9 mouse cellular contexts compared by ENCODE assay signal in the genomic region with DNA sequence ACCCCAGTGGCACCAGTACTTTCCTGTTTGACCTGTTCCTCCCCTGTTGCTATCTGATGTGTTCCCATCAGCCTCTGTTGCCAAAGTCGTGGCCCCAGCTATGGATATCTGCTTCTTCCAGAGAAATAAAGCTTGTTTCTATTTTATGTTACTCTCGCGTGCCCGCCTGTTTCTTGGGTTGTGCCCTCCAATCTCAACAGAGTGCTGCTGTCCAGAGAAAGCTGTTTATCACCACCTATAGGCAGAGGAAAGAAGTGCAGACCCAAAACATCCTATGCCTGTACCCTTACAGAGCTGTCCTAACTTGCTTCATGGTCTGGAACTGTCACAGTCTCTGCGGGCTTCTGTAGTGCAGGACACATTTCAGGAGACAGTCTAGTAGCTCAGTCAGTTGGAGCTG. TPM values are rescaled to one million over a fixed set of nuclear protein-coding genes. Genes with fewer than 3 reads are reported as not detected.
DNase-seq lines count a peak whose midpoint lies in the region; ATAC-seq and TF ChIP-seq lines count a peak whose summit lies in the region.
"Had no signal": no experiment of that assay in that cellular context is flagged by ENCODE, and none has a peak within 500 bp of the region (broad histone marks: within the 10 kb centered on the region; RNA-seq: fewer than 3 reads in every experiment).

No protein-coding gene starts in this region.

- peak; percentile 34 for DNase-seq in kidney, adult 11 months
- no peak for DNase-seq in kidney, postnatal 10 days
- DNase-seq in ES-E14 (ENCODE audit: low read depth, low spot score) = peak; percentile 53
- DNase-seq in cerebellum, postnatal 14 days = peak; percentile 72 to 74
- DNase-seq in lung, postnatal 25 days (ENCODE audit: low spot score) = peak; percentile 62
- peak; percentile 56 for DNase-seq in testis, postnatal 14 days (ENCODE audit: low spot score)
- no peak for DNase-seq in right cerebral cortex, postnatal 36 days (ENCODE audit: low spot score in 2 of 2)

- peaks cover 0 to 11% of the 10 kb centered on the region in 2 experiments; a peak in 1 of 4 replicates for H3K4me1 ChIP-seq in ES-E14 (ENCODE audit: control insufficient read depth in 2 of 2, insufficient read depth in 2 of 2, low read length in 2 of 2, poor library complexity in 1 of 2)
- H3K4me1 ChIP-seq: embryonic facial prominence, embryonic 13.5 days had no signal

- H3K9me3 ChIP-seq in ES-E14 (ENCODE audit: control insufficient read depth, insufficient read depth, low read depth, low read length) = no peaks in the 10 kb centered on the region
- H3K9me3 ChIP-seq: embryonic facial prominence, embryonic 13.5 days had no signal

- H3K9ac ChIP-seq in ES-E14 (ENCODE audit: insufficient read depth, low read depth, low read length, poor library complexity, severe bottlenecking) = no peak overlapping the region
- H3K9ac ChIP-seq: embryonic facial prominence, embryonic 13.5 days had no signal

- in situ Hi-C loops in ES-E14 (cut with MboI; ENCODE audit: low sequenced_read_pairs in 2 of 2, unreplicated experiment in 2 of 2) = no loop called here

- H3K4me3 ChIP-seq in ES-E14 (ENCODE audit: insufficient read depth in 1 of 2, low read depth in 1 of 2, low read length in 2 of 2, poor library complexity in 1 of 2, severe bottlenecking in 1 of 2) = peak overlapping the region in 1 of 2 experiments; percentile 9; a peak in 1 of 4 replicates
- H3K4me3 ChIP-seq: embryonic facial prominence, embryonic 13.5 days had no signal

- peak; percentile 69 to 72 for ATAC-seq in hematopoietic stem cell, adult 5-6 weeks (replicated peaks in 1 of 2; ENCODE audit: insufficient read depth in 1 of 2, low FRiP score in 2 of 2, low TSS enrichment in 1 of 2, low read depth in 1 of 2, poor library complexity in 2 of 2, severe bottlenecking in 2 of 2)

- no peak overlapping the region for H3K27ac ChIP-seq in ES-E14 (ENCODE audit: insufficient read depth, low read depth, low read length, poor library complexity, severe bottlenecking)
- H3K27ac ChIP-seq: embryonic facial prominence, embryonic 13.5 days had no signal

- H3K36me3 ChIP-seq in ES-E14 (ENCODE audit: control insufficient read depth, insufficient read depth, low read length, poor library complexity, severe bottlenecking) = peaks cover 33% of the 10 kb centered on the region

TF ChIP-seq in ES-E14, 5 proteins besides CTCF, POLR2A, EP300 and RAD21:
- no peak for TF ChIP-seq HCFC1 (IDR thresholded peaks at IDR 0.05; ENCODE audit: borderline replicate concordance, insufficient read depth, low read length)
- peak; percentile 16; the same call in 1 of the 2 replicates for TF ChIP-seq ZC3H11A (IDR thresholded peaks at IDR 0.05; ENCODE audit: borderline replicate concordance, low read depth, low read length)

RNA-seq across cellular contexts. Expression of gene Tnk2, which starts 39.7 kb away (rescaled TPM):
- 47.1 and 63.7 TPM in 2 replicates for total RNA-seq in ES-E14 (2012; rRNA removed)
- 3.5 and 5.7 TPM in 2 replicates for total RNA-seq in hematopoietic stem cell, adult 5-6 weeks (2017)

RNA-seq across cellular contexts. Expression of gene Muc4, which starts 52.3 kb away (rescaled TPM):
- 0.11 and 0.13 TPM in 2 replicates for total RNA-seq in ES-E14 (2012; rRNA removed)
- not detected in 2 replicates for total RNA-seq in hematopoietic stem cell, adult 5-6 weeks (2017)

Comparison
In these comparisons a context has a peak if more than half of its experiments do, and no peak if none do; other contexts are left out.
1. DNase-seq: peak in kidney, adult 11 months (single experiment), ES-E14 (single experiment), cerebellum, postnatal 14 days (2 of 2), lung, postnatal 25 days (single experiment) and testis, postnatal 14 days (single experiment); none in kidney, postnatal 10 days (single experiment) and right cerebral cortex, postnatal 36 days (0 of 2).